Mouse (Mus musculus): ENCODE data around the gene Il6. TPM values are rescaled to one million over a fixed set of nuclear protein-coding genes. Genes with fewer than 3 reads are reported as not detected.

Il6 gene
- polyA plus RNA-seq, 2 experiments: 0.10 to 0.25 TPM

- Histone ChIP-seq H3K9ac (replicated peaks) (no peak overlapping the region), H3K4me1 (replicated peaks; ENCODE audit: control insufficient read depth in 2 of 2, insufficient read depth in 2 of 2, low read length in 1 of 2) (peaks cover 0 to 6% of the 10 kb centered on the region in 2 experiments; a peak in 2 of 4 replicates), H3K9me3 (ENCODE audit: control insufficient read depth, low read length) (no peaks in the 10 kb centered on the region), H3K36me3 (replicated peaks; ENCODE audit: control insufficient read depth, insufficient read depth, low read depth) (peaks cover 80% of the 10 kb centered on the region), H3K4me2 (ENCODE audit: low read depth) (no peak overlapping the region), H3K27me3 (ENCODE audit: control insufficient read depth, insufficient read depth, low read length) (no peaks in the 10 kb centered on the region), H3K4me3 (ENCODE audit: insufficient read depth in 1 of 2, low read depth in 2 of 2, low read length in 2 of 2) (no peak overlapping the region), H3K27ac (no peak overlapping the region)
- TF ChIP-seq EP300 (IDR thresholded peaks at IDR 0.05; ENCODE audit: low read depth) (no peak), CTCF (IDR thresholded peaks at IDR 0.05; ENCODE audit: low read depth) (no peak)
- ATAC-seq (ENCODE audit: insufficient read depth) (no peak), DNase-seq (ENCODE audit: low read depth in 3 of 3, low spot score in 3 of 3) (no peak)
- WGBS (ENCODE audit: insufficient replicate concordance): 79% methylated on average over 6 of the region's 6 CpGs
These were observed 54.8 kb downstream of the Il6 start for GRCm38 (mm10) chr5:30067726-30068125.

Other genes with a start within 250 kb of the Il6 start
- 38.1 and 119 TPM in 2 replicates for gene Tyms, start 60.5 kb downstream of the Il6 start, polyA plus RNA-seq (2012; rRNA removed)
- 252 and 265 TPM in 2 replicates for gene Tyms, start 60.5 kb downstream of the Il6 start, polyA plus RNA-seq (2014; fragmentation: Nextera tagmentation; extraction: Ambion mirVana)
- gene Garem2, start 92.0 kb downstream of the Il6 start, polyA plus RNA-seq (2012; rRNA removed): 0.03 and 0.04 TPM in 2 replicates
- gene Garem2, start 92.0 kb downstream of the Il6 start, polyA plus RNA-seq (2014; fragmentation: Nextera tagmentation; extraction: Ambion mirVana): 0.05 TPM in 1 of 2 replicates, not detected in the other
- not detected in 2 replicates for gene 3110082J24Rik, start 93.0 kb downstream of the Il6 start, polyA plus RNA-seq (2012; rRNA removed)
- gene 3110082J24Rik, start 93.0 kb downstream of the Il6 start, polyA plus RNA-seq (2014; fragmentation: Nextera tagmentation; extraction: Ambion mirVana): not detected in 2 replicates
- gene Hadha, start 142.0 kb downstream of the Il6 start, polyA plus RNA-seq (2012; rRNA removed): 28.3 and 40.0 TPM in 2 replicates
- 73.9 and 84.9 TPM in 2 replicates for gene Hadha, start 142.0 kb downstream of the Il6 start, polyA plus RNA-seq (2014; fragmentation: Nextera tagmentation; extraction: Ambion mirVana)
- 42.0 and 60.7 TPM in 2 replicates for gene Hadhb, start 142.1 kb downstream of the Il6 start, polyA plus RNA-seq (2012; rRNA removed)
- 123 and 126 TPM in 2 replicates for gene Hadhb, start 142.1 kb downstream of the Il6 start, polyA plus RNA-seq (2014; fragmentation: Nextera tagmentation; extraction: Ambion mirVana)
- 0.01 and 0.02 TPM in 2 replicates for gene Adgrf3, start 192.6 kb downstream of the Il6 start, polyA plus RNA-seq (2012; rRNA removed)
- not detected in 2 replicates for gene Adgrf3, start 192.6 kb downstream of the Il6 start, polyA plus RNA-seq (2014; fragmentation: Nextera tagmentation; extraction: Ambion mirVana)
- gene Selenoi, start 219.5 kb downstream of the Il6 start, polyA plus RNA-seq (2012; rRNA removed): 13.3 and 13.5 TPM in 2 replicates
- 12.5 and 14.8 TPM in 2 replicates for gene Selenoi, start 219.5 kb downstream of the Il6 start, polyA plus RNA-seq (2014; fragmentation: Nextera tagmentation; extraction: Ambion mirVana)